Mouse (Mus musculus) brain, embryonic 14.5 days (tissue): ENCODE results near the gene Rsph9.

Experiments used
- CTCF ChIP-seq: fragments of 200-500 bp; IDR thresholded peaks from 2 replicates; pipeline ENCODE4 v1.5.1; 2012; ENCODE audit warnings: inconsistent platforms, mild to moderate bottlenecking, moderate library complexity, borderline replicate concordance; ENCODE audit not compliant: insufficient read depth, insufficient read length; ENCODE audit errors: extremely low read depth
- POLR2A ChIP-seq: fragments of 200-500 bp; IDR thresholded peaks from 2 replicates; pipeline ENCODE4 v1.6.1; 2012; ENCODE audit warnings: mild to moderate bottlenecking, inconsistent platforms, borderline replicate concordance; ENCODE audit not compliant: poor library complexity, insufficient read depth, insufficient read length, severe bottlenecking; ENCODE audit errors: extremely low read depth

- TF ChIP-seq CTCF (no peak), POLR2A (no peak)
Measured at GRCm38 (mm10) chr17:46122791-46123190, 21.2 kb downstream of the Rsph9 start.
